Mouse (Mus musculus) MEL (cell line): ENCODE data around the gene Gm10912.

Source experiments
- CTCF ChIP-seq, 3 experiments: IDR thresholded peaks in 2 of 3; conservative IDR thresholded peaks in 1 of 3; 2 replicates each; pipeline ENCODE4 v1.5.1; 2011 to 2012; ENCODE audit warnings: low read length in 3 of 3, low read depth in 2 of 3, mild to moderate bottlenecking in 2 of 3, improper control_type of control experiment in 1 of 3, inconsistent platforms in 1 of 3, mixed read lengths in 1 of 3, moderate library complexity in 1 of 3; ENCODE audit not compliant: control insufficient read depth in 1 of 3, insufficient read depth in 1 of 3, poor library complexity in 1 of 3, severe bottlenecking in 1 of 3
- MYB ChIP-seq: IDR thresholded peaks from 2 replicates; pipeline ENCODE4 v1.6.1; 2011; ENCODE audit warnings: mild to moderate bottlenecking, low read depth, low read length, improper control_type of control experiment
- POLR2A ChIP-seq, 2 experiments: IDR thresholded peaks; 2 replicates each; pipeline ENCODE4 v1.6.1; 2011 to 2012; ENCODE audit warnings: low read length in 2 of 2, mild to moderate bottlenecking in 2 of 2, control low read depth in 1 of 2, improper control_type of control experiment in 1 of 2, low read depth in 1 of 2, moderate library complexity in 1 of 2; ENCODE audit not compliant: control insufficient read depth in 1 of 2, insufficient read depth in 1 of 2, poor library complexity in 1 of 2
- ZC3H11A ChIP-seq: IDR thresholded peaks from 2 replicates; pipeline ENCODE4 v1.6.1; 2012; ENCODE audit warnings: low read depth, mild to moderate bottlenecking, inconsistent platforms, low read length, improper control_type of control experiment

- no peak for TF ChIP-seq MYB
- no peak for TF ChIP-seq POLR2A (IDR thresholded peaks at IDR 0.05; ENCODE audit: control insufficient read depth in 1 of 2, insufficient read depth in 1 of 2, low read depth in 1 of 2, low read length in 2 of 2, poor library complexity in 1 of 2)
- no peak for TF ChIP-seq ZC3H11A
- TF ChIP-seq CTCF (IDR thresholded peaks at IDR 0.05 in 2 of 3, conservative IDR thresholded peaks at IDR 0.05 in 1 of 3; ENCODE audit: control insufficient read depth in 1 of 3, insufficient read depth in 1 of 3, low read depth in 2 of 3, low read length in 3 of 3, poor library complexity in 1 of 3, severe bottlenecking in 1 of 3) = no peak
Observed at GRCm38 (mm10) chr2:104093305-104093704, 27.7 kb downstream of the Gm10912 start.
